In genomic region chr2:73745647-73746374, GRCm38 (mm10) we compare ENCODE assay signal across 9 mouse cellular contexts. TPM values are rescaled to one million over a fixed set of nuclear protein-coding genes. Genes with fewer than 3 reads are reported as not detected.
DNase-seq lines count a peak whose midpoint lies in the region; ATAC-seq lines count a peak whose summit lies in the region.
"Had no signal": no experiment of that assay in that cellular context is flagged by ENCODE, and none has a peak within 500 bp of the region (broad histone marks: within the 10 kb centered on the region; RNA-seq: fewer than 3 reads in every experiment).

No protein-coding gene starts in this region.

- H3K27ac ChIP-seq in hindbrain, embryonic 14.5 days, result no peak overlapping the region
- no peak overlapping the region for H3K27ac ChIP-seq in hindbrain, embryonic 13.5 days
- H3K27ac ChIP-seq: liver, embryonic 15.5 days had no signal

- no peaks in the 10 kb centered on the region for H3K9me3 ChIP-seq in hindbrain, embryonic 14.5 days (ENCODE audit: control insufficient read depth, low read length)
- H3K9me3 ChIP-seq in hindbrain, embryonic 13.5 days, result no peaks in the 10 kb centered on the region
- H3K9me3 ChIP-seq: liver, embryonic 15.5 days had no signal

- DNase-seq in hindbrain, embryonic 14.5 days (ENCODE audit: low spot score), result peak; percentile 46
- peak; percentile 37 for DNase-seq in 416B (ENCODE audit: low read depth)
- DNase-seq in CD4-positive helper T cell, adult 2 months (ENCODE audit: low read depth, low spot score), result peak; percentile 15
- peak; percentile 63 for DNase-seq in layer of hippocampus, adult 9-10 months (ENCODE audit: low spot score)
- no peak for DNase-seq in spleen, postnatal 36 days (ENCODE audit: low spot score in 2 of 2)
- no peak for DNase-seq in testis, postnatal 10 days (ENCODE audit: low spot score)
- no peak for DNase-seq in thymus, postnatal 36 days

- no peak overlapping the region for H3K4me2 ChIP-seq in hindbrain, embryonic 14.5 days (replicated peaks)
- no peak overlapping the region for H3K4me2 ChIP-seq in hindbrain, embryonic 13.5 days
- H3K4me2 ChIP-seq: liver, embryonic 15.5 days had no signal

- WGBS in hindbrain, embryonic 14.5 days, result 78% methylated on average over 3 of the region's 3 CpGs
- WGBS in hindbrain, embryonic 13.5 days, result 77% methylated on average over 3 of the region's 3 CpGs

- ATAC-seq in hindbrain, embryonic 14.5 days (ENCODE audit: low FRiP score), result no peak
- ATAC-seq in hindbrain, embryonic 13.5 days (ENCODE audit: low FRiP score), result no peak

- no peak overlapping the region for H3K9ac ChIP-seq in hindbrain, embryonic 14.5 days
- H3K9ac ChIP-seq in hindbrain, embryonic 13.5 days, result no peak overlapping the region
- H3K9ac ChIP-seq: liver, embryonic 15.5 days had no signal

- H3K4me1 ChIP-seq in hindbrain, embryonic 14.5 days (replicated peaks; ENCODE audit: control insufficient read depth, insufficient read depth, low read length), result no peaks in the 10 kb centered on the region
- H3K4me1 ChIP-seq in hindbrain, embryonic 13.5 days (replicated peaks), result 0 out of 2 replicates have a peak, but pooled peaks cover 3% of the 10 kb centered on the region
- H3K4me1 ChIP-seq: liver, embryonic 15.5 days had no signal

- no peaks in the 10 kb centered on the region for H3K36me3 ChIP-seq in hindbrain, embryonic 14.5 days (replicated peaks; ENCODE audit: control insufficient read depth, insufficient read depth)
- H3K36me3 ChIP-seq in hindbrain, embryonic 13.5 days, result no peaks in the 10 kb centered on the region
- H3K36me3 ChIP-seq: liver, embryonic 15.5 days had no signal

- no peak overlapping the region for H3K4me3 ChIP-seq in hindbrain, embryonic 14.5 days (replicated peaks; ENCODE audit: low read length)
- no peak overlapping the region for H3K4me3 ChIP-seq in hindbrain, embryonic 13.5 days
- H3K4me3 ChIP-seq: liver, embryonic 15.5 days had no signal

- no peaks in the 10 kb centered on the region for H3K27me3 ChIP-seq in hindbrain, embryonic 14.5 days (ENCODE audit: control insufficient read depth, insufficient read depth, low read length)
- H3K27me3 ChIP-seq in hindbrain, embryonic 13.5 days, result no peaks in the 10 kb centered on the region
- H3K27me3 ChIP-seq: liver, embryonic 15.5 days had no signal

RNA-seq across cellular contexts. Expression of gene Chn1, which starts 29.3 kb away (rescaled TPM):
- polyA plus RNA-seq in hindbrain, embryonic 14.5 days (2014; fragmentation: Nextera tagmentation; extraction: Ambion mirVana), result 113 and 118 TPM in 2 replicates
- 110 and 117 TPM in 2 replicates for polyA plus RNA-seq in hindbrain, embryonic 13.5 days (2015; fragmentation: Nextera tagmentation; extraction: Ambion mirVana)

Comparison
In these comparisons a context has a peak if more than half of its experiments do, and no peak if none do; other contexts are left out.
1. DNase-seq: peak in hindbrain, embryonic 14.5 days (single experiment), 416B (single experiment), CD4-positive helper T cell, adult 2 months (single experiment) and layer of hippocampus, adult 9-10 months (single experiment); none in spleen, postnatal 36 days (0 of 2), testis, postnatal 10 days (single experiment) and thymus, postnatal 36 days (0 of 2).